Mouse (Mus musculus): ENCODE data around the gene Dhrs11.

GRCm38 (mm10) chr11:84790383-84790782 lies 38.4 kb downstream of the Dhrs11 start:
- TF ChIP-seq GATA1 (IDR thresholded peaks at IDR 0.05; ENCODE audit: low read length) (no peak), TAL1 (IDR thresholded peaks at IDR 0.05; ENCODE audit: low read length) (no peak)

All from erythroblast, embryonic 14.5 days (primary cell).